Mouse (Mus musculus): ENCODE results near the gene Rps3.

Gene Rps3

GRCm38 (mm10) chr7:99432863-99433262, 50.7 kb downstream of the Rps3 start:
- POLR2A ChIA-PET = interaction anchor here in 3 of 4 experiments (0.8 to 1.5 kb wide), 5 partner anchors 8 to 45 kb away, joined by 3 to 4 read pairs (median 3); no protein-coding TSS in a partner anchor
- CTCF ChIA-PET = interaction anchor here in 3 of 4 experiments (0.5 to 1.7 kb wide), 6 partner anchors 39 to 183 kb away, joined by 3 to 6 read pairs (median 4); no protein-coding TSS in a partner anchor

- ChIA-PET CTCF (interaction anchor here in 3 of 4 experiments (0.5 to 1.7 kb wide), 4 partner anchors 39 to 67 kb away, joined by 3 to 6 read pairs (median 4); no protein-coding TSS in a partner anchor), POLR2A (interaction anchor here in 3 of 4 experiments (1.0 to 1.5 kb wide), 4 partner anchors 21 to 57 kb away, joined by 3 to 4 read pairs (median 3); no protein-coding TSS in a partner anchor)
Measured at GRCm38 (mm10) chr7:99432248-99432647, 51.3 kb downstream of the Rps3 start.

DNA sequence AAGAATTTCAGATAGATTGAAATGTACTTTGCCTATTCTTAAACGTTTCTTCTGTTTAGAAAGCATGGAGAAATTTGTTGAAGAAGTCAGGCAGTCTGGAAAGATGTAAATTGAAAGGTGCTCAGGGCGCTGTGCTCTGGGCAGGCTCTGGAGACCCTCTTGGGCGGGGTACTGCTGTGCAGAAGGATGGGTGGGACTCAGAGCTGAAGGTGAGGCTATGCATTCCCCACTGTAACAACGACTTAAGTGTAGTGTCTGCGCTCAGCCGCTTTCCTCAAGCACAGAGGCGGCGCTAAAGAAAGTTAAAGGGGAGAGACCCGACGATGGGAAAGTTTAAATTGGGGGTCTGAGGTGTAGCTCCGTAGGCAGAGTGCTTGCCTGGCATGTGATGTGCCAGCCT, 53.3 kb downstream of the Rps3 start:
- POLR2A ChIA-PET = interaction anchor here in 2 of 4 experiments (0.6 to 1.9 kb wide), 11 partner anchors 9 to 545 kb away, joined by 3 to 6 read pairs (median 3); partner anchors contain the start of gene Gdpd5 (in 2 of the 2)
- CTCF ChIA-PET = interaction anchor here in 2 of 4 experiments (0.6 to 1.2 kb wide), 4 partner anchors 9 to 560 kb away, joined by 3 to 4 read pairs (median 3); no protein-coding TSS in a partner anchor

DNA sequence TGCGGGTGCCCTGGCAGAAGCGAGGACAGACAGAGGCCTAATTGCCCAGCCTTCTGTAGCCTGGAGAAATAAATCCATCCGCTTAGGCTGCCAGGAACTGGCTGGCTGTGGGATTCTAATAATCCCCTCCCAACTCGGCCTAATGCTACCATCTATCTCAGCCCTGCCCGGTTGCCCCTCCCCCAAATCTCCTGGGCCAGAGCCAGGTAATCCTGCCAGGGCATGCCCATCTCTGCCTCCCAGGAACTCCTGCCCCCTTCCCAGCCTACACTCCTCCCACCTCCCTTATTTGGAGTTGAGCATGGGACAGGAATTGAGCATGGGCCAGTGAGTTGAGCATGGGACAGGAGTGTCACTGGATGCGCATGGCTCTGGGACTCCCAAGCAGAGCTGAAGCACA, 53.8 kb downstream of the Rps3 start:
- CTCF ChIA-PET = interaction anchor here in 2 of 4 experiments (1.0 to 1.2 kb wide), 3 partner anchors 9 to 42 kb away, joined by 3 to 4 read pairs (median 3); no protein-coding TSS in a partner anchor
- POLR2A ChIA-PET = interaction anchor here in 2 of 4 experiments (0.6 to 1.9 kb wide), 12 partner anchors 9 to 545 kb away, joined by 3 to 6 read pairs (median 3); partner anchors contain the start of gene Gdpd5 (in 1 of the 2)

- ChIA-PET POLR2A (interaction anchor here in 2 of 4 experiments (0.6 to 1.9 kb wide), 5 partner anchors 10 to 73 kb away, joined by 3 to 4 read pairs (median 3); partner anchors contain the start of gene Rps3 (in 1 of the 2)), CTCF (interaction anchor here in 1 of 4 experiments (0.6 kb wide), 1 partner anchor 10 kb away, joined by 3 read pairs; no protein-coding TSS in a partner anchor)
Measured at GRCm38 (mm10) chr7:99428836-99429235, 54.7 kb downstream of the Rps3 start.

DNA sequence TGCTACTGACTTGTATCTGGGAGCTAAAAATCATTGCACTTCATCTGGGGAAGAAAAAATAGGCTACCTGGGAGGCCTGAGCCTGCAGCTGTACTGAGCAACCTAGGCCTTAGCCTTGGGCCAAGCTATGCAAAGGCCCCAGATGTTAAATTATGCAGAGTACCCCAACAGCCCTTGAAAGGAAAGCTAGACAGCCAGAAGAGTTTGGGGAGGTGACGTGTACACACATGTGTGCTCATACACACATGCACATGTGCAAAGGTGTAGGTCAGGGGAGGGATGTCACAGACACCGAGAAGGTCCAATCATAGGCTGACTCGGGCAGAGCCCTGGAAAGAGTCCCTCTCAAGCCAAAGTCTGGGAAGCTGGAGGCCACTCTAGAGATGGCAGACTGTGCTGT, 55.6 kb downstream of the Rps3 start:
- POLR2A ChIA-PET = interaction anchor here in 2 of 4 experiments (1.0 to 2.2 kb wide), 5 partner anchors 10 to 47 kb away, joined by 3 to 8 read pairs (median 4); partner anchors contain the start of gene Gdpd5 (in 1 of the 2)
- CTCF ChIA-PET = interaction anchor here (0.6 to 2.5 kb wide), 6 partner anchors 11 to 198 kb away, joined by 3 to 12 read pairs (median 6); partner anchors contain the start of gene Map6 (in 1 of the 4)
